Mouse (Mus musculus): ENCODE data around the gene Krt79.

The Krt79 gene

GRCm38 (mm10) chr15:101940274-101940829 is at the start of gene Krt79:
TSS of gene Krt79 (minus strand) at chr15:101940324.
- in situ Hi-C loops (cut with MboI, MseI): no loop called here

- in situ Hi-C loops (cut with MboI, MseI): loop anchor here (5.0 to 10.0 kb wide), 3 partner anchors 74 to 764 kb away; partner anchors contain the start of gene Grasp (in 1 of the 2)
Observed at GRCm38 (mm10) chr15:101988714-101989113, 48.6 kb upstream of the Krt79 start.

GRCm38 (mm10) chr15:101988119-101988518 is 48.0 kb upstream of the Krt79 start:
- in situ Hi-C loops (cut with MboI, MseI): loop anchor here (5.0 to 10.0 kb wide), 3 partner anchors 74 to 763 kb away; partner anchors contain the start of gene Grasp (in 1 of the 2)

GRCm38 (mm10) chr15:101984746-101985145 is 44.6 kb upstream of the Krt79 start:
- in situ Hi-C loops (cut with MboI, MseI): loop anchor here (5.0 to 10.0 kb wide), 4 partner anchors 78 to 760 kb away; partner anchors contain the start of gene Grasp (in 1 of the 2)

GRCm38 (mm10) chr15:101983949-101984601 is 44.0 kb upstream of the Krt79 start:
- in situ Hi-C loops (cut with MboI, MseI): loop anchor here (5.0 to 10.0 kb wide), 3 partner anchors 391 to 759 kb away; partner anchors contain the start of gene Grasp (in 1 of the 2)

GRCm38 (mm10) chr15:101983315-101983948 is 43.3 kb upstream of the Krt79 start:
- in situ Hi-C loops (cut with MboI, MseI): loop anchor here (5.0 to 10.0 kb wide), 3 partner anchors 391 to 759 kb away; partner anchors contain the start of gene Grasp (in 1 of the 2)

GRCm38 (mm10) chr15:101980849-101981248 is 40.7 kb upstream of the Krt79 start:
- in situ Hi-C loops (cut with MboI, MseI): loop anchor here (5.0 to 10.0 kb wide), 3 partner anchors 394 to 756 kb away; partner anchors contain the start of gene Grasp (in 1 of the 2)

GRCm38 (mm10) chr15:101977043-101977726 is 37.1 kb upstream of the Krt79 start:
- in situ Hi-C loops (cut with MboI, MseI): loop anchor here in 1 of 2 experiments (5.0 kb wide), 2 partner anchors 205 to 650 kb away; no protein-coding TSS in a partner anchor

- in situ Hi-C loops (cut with MboI, MseI): loop anchor here in 1 of 2 experiments (5.0 kb wide), 2 partner anchors 204 to 649 kb away; no protein-coding TSS in a partner anchor
Observed at GRCm38 (mm10) chr15:101976641-101977040, 36.5 kb upstream of the Krt79 start.

- in situ Hi-C loops (cut with MboI, MseI): loop anchor here in 1 of 2 experiments (5.0 kb wide), 2 partner anchors 204 to 649 kb away; no protein-coding TSS in a partner anchor
Observed at GRCm38 (mm10) chr15:101976023-101976422, 35.9 kb upstream of the Krt79 start.

- in situ Hi-C loops (cut with MboI, MseI): loop anchor here in 1 of 2 experiments (25.0 kb wide), 2 partner anchors 212 to 437 kb away; partner anchors contain the start of gene Krt84
Observed at GRCm38 (mm10) chr15:101974083-101974845, 34.1 kb upstream of the Krt79 start.

- in situ Hi-C loops (cut with MboI, MseI): loop anchor here in 1 of 2 experiments (25.0 kb wide), 2 partner anchors 211 to 436 kb away; partner anchors contain the start of gene Krt84
Observed at GRCm38 (mm10) chr15:101973414-101974077, 33.4 kb upstream of the Krt79 start.

GRCm38 (mm10) chr15:101970536-101970935 is 30.4 kb upstream of the Krt79 start:
- in situ Hi-C loops (cut with MboI, MseI): loop anchor here in 1 of 2 experiments (25.0 kb wide), 2 partner anchors 208 to 433 kb away; partner anchors contain the start of gene Krt84

GRCm38 (mm10) chr15:101966808-101967207 is 26.7 kb upstream of the Krt79 start:
- in situ Hi-C loops (cut with MboI, MseI): loop anchor here in 1 of 2 experiments (25.0 kb wide), 2 partner anchors 205 to 430 kb away; partner anchors contain the start of gene Krt84

GRCm38 (mm10) chr15:101958891-101959290 is 18.8 kb upstream of the Krt79 start:
- in situ Hi-C loops (cut with MboI, MseI): loop anchor here in 1 of 2 experiments (25.0 kb wide), 2 partner anchors 197 to 422 kb away; partner anchors contain the start of gene Krt84

GRCm38 (mm10) chr15:101954187-101954586 is 14.1 kb upstream of the Krt79 start, which contains the start of gene Krt78:
TSS of gene Krt78 (minus strand) at chr15:101954287.
- in situ Hi-C loops (cut with MboI, MseI): loop anchor here in 1 of 2 experiments (25.0 kb wide), 2 partner anchors 192 to 417 kb away; partner anchors contain the start of gene Krt84

GRCm38 (mm10) chr15:101952733-101953474 is 12.8 kb upstream of the Krt79 start:
- in situ Hi-C loops (cut with MboI, MseI): loop anchor here in 1 of 2 experiments (25.0 kb wide), 2 partner anchors 191 to 416 kb away; partner anchors contain the start of gene Krt84

- in situ Hi-C loops (cut with MboI, MseI): no loop called here
Observed at GRCm38 (mm10) chr15:101945430-101945829, 5.3 kb upstream of the Krt79 start.
